Mouse (Mus musculus) central nervous system, embryonic 14 days (tissue): ENCODE data around the gene Kri1. TPM values are rescaled to one million over a fixed set of nuclear protein-coding genes. Genes with fewer than 3 reads are reported as not detected.

Experiments used
- polyA plus RNA-seq: library from polyadenylated mRNA; depleted of rRNA; stranded (reverse); fragments of >200 nt; gene quantifications from 2 replicates; pipeline ENCODE4 v1.2.3, GENCODE M21; 2012; rRNA removed

Gene Kri1
- 44.7 and 45.6 TPM in 2 replicates for polyA plus RNA-seq

DNA sequence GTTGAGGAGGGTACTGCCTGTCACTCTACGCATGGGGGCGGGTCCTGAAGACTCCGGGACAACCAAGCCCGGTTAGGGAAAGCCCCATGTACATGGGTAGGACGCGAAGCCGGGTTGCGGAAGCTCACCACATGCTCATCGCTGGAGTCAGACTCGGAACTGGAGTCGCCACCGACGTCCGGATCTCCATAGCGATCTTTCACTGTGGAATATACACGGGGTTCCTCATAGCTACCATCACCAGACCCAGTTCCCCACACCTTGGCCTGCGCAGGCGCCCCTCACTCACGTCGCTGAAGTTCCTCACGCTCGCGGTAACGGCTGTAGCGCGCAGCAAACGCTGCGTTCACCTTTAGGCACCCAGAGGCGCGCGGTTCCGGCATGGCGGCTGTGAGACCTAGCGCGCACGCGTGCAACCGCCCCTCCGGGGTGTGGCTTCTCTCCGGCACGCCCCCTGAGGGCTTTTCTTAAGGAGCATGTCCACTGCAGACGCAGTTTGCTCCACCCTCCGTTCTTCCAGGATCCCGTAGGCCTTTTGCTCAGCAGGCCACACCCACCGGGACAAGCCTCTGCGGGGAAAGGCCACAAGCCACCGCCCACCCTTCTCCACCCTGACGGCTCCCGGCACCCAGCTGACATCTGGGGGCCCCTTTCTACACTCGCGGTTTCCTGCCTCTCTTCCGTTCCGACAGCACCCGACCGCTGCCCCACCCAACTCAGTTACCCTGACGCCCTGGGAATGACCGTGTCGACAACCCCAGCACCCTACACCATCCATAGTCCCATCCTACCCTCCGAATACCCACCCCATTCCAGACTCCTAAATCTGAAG lies at the start of gene Kri1:
Gene Kri1 (minus strand): TSS at position 399 of the 832 bp plus-strand sequence.

DNA sequence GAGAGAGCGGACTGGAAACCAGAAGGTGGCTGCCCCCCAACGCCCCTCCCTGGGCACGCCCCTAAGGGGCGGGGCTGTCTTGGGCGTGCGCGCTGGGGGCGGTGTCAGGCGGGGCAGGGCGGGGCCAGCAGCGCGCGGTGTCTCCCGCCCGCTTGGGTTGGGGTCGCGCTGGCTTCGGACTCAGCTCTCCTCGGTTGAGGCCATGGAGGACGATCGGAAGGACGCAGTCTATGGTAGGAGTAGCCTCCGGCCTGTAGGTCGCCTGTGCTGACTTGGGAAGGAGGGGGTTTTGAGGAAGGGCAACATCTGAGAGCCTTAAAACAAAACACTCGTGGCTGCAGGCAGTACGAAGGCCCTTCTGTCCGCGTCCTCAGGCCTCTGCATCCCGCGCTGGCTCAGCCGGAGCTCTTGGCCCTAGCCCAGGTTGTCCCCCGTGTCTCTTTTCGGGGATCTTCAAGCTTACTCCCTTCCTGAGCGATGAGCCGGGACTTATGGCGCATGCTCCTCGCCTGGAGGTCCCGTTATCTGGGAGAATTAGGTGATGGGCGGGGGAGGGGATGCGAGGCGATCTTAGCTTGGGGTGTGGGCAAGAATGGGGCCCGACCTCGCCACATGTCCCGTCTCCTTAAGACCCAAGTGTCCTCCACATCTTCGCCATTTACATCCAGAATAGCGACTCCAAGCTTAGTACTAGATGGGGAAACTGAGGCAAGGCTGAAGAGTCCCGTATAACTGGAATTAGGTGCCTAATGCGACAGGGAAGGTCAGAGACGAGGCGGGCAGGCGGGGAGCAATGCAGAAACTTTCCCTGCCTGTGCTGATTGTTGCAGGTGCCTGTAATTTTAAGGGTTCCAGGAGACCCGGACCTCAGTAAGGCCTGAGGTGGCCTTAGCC lies 33.1 kb upstream of the Kri1 start, which contains the start of gene Slc44a2:
Gene Slc44a2 (plus strand): TSS at position 80 of the 894 bp plus-strand sequence.

DNA sequence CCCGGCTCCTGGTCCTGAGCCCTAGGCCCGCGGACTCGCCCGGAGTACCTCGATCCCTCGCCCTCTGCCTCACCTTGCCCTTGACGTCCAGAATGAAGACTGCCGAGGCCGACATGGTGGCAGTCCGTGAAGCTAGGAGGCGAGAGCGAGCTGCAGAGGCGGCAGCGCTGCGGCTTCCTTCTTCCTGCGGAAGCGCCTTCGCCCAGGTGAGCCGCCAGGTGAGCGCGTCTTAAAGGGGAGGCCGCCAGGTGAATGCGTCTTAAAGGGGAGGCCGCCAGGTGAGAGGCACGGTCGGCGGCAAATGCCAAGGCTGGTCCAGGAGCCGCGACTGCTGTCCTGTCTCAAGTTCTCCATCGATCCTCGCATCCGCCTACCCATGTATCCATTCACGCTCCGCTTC lies 24.4 kb upstream of the Kri1 start, which contains the start of gene Ap1m2:
Gene Ap1m2 (minus strand): TSS at position 204 of the 400 bp plus-strand sequence.

DNA sequence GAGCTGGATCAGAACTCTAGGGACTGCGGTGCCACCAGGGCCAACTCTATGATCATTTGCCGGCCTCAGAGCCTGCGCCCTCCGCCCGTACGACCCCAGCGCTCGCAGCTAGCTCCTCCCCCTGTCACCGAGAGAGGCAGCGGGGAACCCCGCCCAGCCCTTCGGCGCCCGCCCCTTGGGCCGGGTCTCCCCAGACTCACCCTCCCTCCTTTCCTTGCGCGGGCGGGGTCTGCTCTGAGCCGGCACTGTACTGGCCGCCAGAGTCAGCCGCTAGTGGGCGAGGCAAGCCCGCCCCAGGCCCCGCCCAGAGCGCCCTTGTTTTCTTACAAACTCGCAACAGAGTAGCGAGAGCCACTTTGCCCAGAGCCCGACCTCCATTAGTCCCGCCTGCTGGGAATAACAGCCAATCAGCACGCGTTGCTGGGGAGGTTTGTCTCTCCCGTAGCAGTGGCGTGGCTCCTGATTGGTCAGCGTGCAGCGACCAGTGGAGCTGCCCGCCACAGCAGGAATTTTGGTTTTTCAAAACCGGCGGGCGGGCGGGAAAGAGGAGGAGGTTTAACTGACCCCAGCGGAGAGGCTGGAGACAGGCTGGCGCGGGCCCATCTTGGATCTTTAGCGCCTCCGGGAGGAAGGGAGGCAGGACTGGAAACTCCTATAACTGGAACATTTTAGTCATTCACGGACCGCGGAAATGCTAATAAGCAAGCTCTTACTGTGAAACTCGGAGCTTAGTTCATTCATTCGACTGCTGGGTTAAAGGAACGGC lies 3.4 kb upstream of the Kri1 start, which contains the start of gene Cdkn2d:
Gene Cdkn2d (minus strand): TSS at position 386 of the 766 bp plus-strand sequence.

DNA sequence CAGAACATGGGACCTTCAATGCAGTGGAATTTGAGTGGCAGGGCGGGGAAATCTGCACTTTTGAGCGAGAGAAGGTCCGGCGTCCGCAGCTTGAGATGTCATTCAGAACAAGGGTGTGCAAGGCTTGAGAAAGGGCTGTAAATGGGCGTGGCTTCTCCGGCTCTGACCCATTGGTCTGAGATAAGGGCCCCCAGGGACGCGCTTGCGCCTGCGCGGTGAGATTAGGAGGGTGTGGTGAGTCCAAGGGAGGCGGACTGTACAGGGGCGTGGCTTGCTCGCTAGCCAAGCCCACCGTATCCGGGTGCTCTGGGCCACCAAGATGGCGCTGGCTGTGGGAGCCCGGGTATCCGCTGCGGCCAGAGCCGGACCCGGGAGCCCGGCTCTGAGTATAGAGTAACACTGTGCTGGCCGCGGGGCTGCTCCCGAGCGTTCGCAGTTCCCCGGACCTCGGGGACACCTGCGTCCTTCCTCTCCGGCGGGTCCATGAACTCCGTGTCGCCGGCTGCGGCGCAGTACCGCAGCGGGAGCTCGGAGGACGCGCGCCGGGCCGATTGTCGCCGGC lies 22.7 kb downstream of the Kri1 start, which contains the start of gene Atg4d:
Gene Atg4d (plus strand): TSS at position 294 of the 562 bp plus-strand sequence.

DNA sequence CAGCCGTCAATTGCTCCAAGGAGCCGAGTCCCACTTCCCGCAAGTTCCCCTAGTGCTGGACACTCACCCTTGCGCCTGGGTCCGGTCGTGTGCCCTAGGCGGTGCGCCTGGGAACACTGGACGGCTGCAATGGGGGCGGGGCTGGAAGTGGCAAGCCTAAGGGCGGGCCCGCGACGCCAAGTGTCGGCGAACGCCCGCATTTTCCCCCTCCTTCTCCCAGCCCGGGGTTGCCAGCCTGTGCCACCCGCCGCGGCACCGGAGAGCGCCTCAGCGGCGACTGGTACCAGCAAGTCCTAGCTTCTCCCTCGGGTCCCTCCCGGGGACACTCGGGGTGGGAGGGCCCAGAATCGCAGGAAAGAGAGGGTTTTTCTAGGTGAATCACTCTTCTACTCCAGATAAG lies 39.4 kb downstream of the Kri1 start, which contains the start of gene S1pr5:
Gene S1pr5 (minus strand): TSS at position 118 of the 400 bp plus-strand sequence.

DNA sequence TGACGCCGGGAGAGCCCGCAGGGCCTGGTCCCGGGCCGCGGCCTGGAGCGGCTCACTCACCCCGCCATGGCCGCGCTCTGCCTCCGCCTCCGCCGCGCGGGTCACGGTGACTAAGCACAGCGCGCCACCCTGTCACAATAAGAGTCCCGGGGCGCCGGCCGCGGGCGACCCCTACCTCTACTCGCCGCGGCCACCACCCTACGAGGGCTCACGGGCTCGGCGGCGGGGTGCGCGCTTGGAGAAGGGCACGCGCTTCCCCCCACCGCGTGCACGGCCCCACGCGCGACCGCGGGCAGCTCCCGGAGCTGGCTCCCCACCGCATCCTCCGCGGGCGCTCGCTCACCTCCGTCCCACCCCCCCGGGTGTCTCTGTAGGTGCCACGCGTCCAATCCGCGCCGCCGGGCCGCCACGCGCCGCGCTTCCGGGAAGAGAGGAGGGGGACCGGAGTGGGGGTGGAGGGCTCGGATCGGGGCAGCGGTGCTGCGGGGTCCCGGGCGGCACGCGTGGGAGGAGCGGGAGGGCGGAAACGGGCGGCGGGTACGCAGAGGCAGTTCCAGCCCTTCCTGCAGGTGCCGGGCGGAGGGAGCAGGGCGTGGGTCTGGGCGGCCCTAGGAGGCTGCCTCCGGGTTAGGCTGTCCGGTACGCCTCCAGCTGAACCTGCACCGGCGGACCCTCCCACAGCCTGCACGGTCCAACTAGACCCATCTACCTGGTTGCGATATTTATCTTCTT lies 48.9 kb downstream of the Kri1 start, which contains the start of gene Keap1:
Gene Keap1 (minus strand): TSS at position 629 of the 732 bp plus-strand sequence.

Other genes starting within 250 kb of the Kri1 start
- gene Zglp1, start 220.9 kb downstream of the Kri1 start, polyA plus RNA-seq = 0.61 TPM in 2 replicates
- 3.4 and 3.6 TPM in 2 replicates for gene Gm49373, start 214.9 kb downstream of the Kri1 start, polyA plus RNA-seq
- 68.5 and 74.1 TPM in 2 replicates for gene Fdx1l, start 214.4 kb downstream of the Kri1 start, polyA plus RNA-seq
- 4.3 and 5.0 TPM in 2 replicates for gene Gm38431, start 196.0 kb downstream of the Kri1 start, polyA plus RNA-seq
- gene Raver1, start 196.0 kb downstream of the Kri1 start, polyA plus RNA-seq = 67.1 and 69.6 TPM in 2 replicates
- gene Tyk2, start 156.7 kb downstream of the Kri1 start, polyA plus RNA-seq = 16.9 and 18.7 TPM in 2 replicates
- 204 and 216 TPM in 2 replicates for gene Cdc37, start 138.0 kb downstream of the Kri1 start, polyA plus RNA-seq
- gene Pde4a, start 122.3 kb downstream of the Kri1 start, polyA plus RNA-seq = 14.5 and 14.7 TPM in 2 replicates
- gene Keap1, start 48.6 kb downstream of the Kri1 start, polyA plus RNA-seq = 42.7 and 45.6 TPM in 2 replicates
- 1.8 and 2.4 TPM in 2 replicates for gene S1pr5, start 39.5 kb downstream of the Kri1 start, polyA plus RNA-seq
- gene Atg4d, start 22.7 kb downstream of the Kri1 start, polyA plus RNA-seq = 33.9 and 37.7 TPM in 2 replicates
- 70.2 and 80.6 TPM in 2 replicates for gene Cdkn2d, start 3.4 kb upstream of the Kri1 start, polyA plus RNA-seq
- 1.2 and 5.0 TPM in 2 replicates for gene Ap1m2, start 24.4 kb upstream of the Kri1 start, polyA plus RNA-seq
- 83.1 and 95.6 TPM in 2 replicates for gene Slc44a2, start 32.7 kb upstream of the Kri1 start, polyA plus RNA-seq
- gene Ilf3, start 79.9 kb upstream of the Kri1 start, polyA plus RNA-seq = 212 and 226 TPM in 2 replicates
- gene Qtrt1, start 123.9 kb upstream of the Kri1 start, polyA plus RNA-seq = 89.1 and 94.3 TPM in 2 replicates
- gene Dnm2, start 136.9 kb upstream of the Kri1 start, polyA plus RNA-seq = 83.4 and 86.2 TPM in 2 replicates
- 40.7 and 50.4 TPM in 2 replicates for gene Tmed1, start 222.3 kb upstream of the Kri1 start, polyA plus RNA-seq
- 1.2 and 1.5 TPM in 2 replicates for gene AB124611, start 238.2 kb upstream of the Kri1 start, polyA plus RNA-seq